Mouse (Mus musculus) right cerebral cortex, postnatal 36 days (tissue): ENCODE measurements at regions not wholly inside any gene's neighbourhood (a gene's known extent, or its start where the extent isn't known, plus 50 kb on each side); places are given as distances from the start of the nearest gene placed in this dataset.
A peak's percentile ranks its signal among the peaks of the same experiment; 100 is the strongest.

Experiments
- DNase-seq, 2 experiments: peaks; one replicate each; pipeline ENCODE4 v3.0.0; 2022; ENCODE audit warnings: low spot score in 2 of 2, mixed read lengths in 1 of 2

DNA sequence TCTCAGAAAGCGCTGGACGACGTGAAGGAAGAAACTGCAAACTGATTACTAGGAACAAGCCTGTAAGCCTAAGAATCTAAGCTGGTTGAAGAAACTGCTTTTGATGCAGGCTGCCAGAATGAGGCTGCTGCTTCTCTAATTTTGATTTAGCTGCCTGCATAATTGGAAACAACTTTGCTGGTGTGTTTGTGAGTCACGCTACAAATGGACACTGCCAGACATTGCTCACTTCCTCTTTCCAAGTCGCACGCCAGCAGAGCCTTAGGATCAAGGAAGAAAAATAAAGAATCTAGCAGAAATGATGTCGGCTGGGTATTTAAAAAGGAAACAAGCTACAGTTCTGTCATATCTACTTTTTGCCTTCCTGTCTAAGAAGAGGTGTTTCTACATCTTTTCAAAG, 81.0 kb downstream of the A730046J19Rik start:
- DNase-seq: peak in 1 of 2 experiments; percentile 1

DNA sequence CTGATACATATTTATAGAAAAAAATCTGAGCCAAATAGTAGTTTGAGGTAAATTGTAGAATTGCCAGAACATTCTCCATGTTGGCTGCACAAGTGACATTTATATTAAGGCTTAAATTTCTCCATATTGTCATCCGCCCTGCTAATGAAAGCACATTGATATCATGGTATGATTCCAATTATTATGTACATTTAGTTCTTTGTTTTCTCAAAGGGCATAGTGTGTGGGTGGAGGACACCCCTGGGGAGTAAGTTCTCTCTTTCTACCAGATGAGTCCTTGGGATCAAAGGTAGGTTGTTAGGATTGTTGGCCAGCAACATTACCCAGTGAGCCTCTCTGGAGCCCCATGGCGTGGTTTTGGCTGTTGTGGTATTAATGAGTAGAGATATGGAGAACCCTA, 51.7 kb upstream of the Alg13 start:
- no peak for DNase-seq
